ENCODE assay signal across 9 mouse cellular contexts in genomic region chr11:74529803-74530202, GRCm38 (mm10).
DNase-seq lines count a peak whose midpoint lies in the region; ATAC-seq and TF ChIP-seq lines count a peak whose summit lies in the region.
"Had no signal": no experiment of that assay in that cellular context is flagged by ENCODE, and none has a peak within 500 bp of the region (broad histone marks: within the 10 kb centered on the region; RNA-seq: fewer than 3 reads in every experiment).

No protein-coding gene starts in this region.

- no peak for TF ChIP-seq EP300 in heart, adult 2 months (IDR thresholded peaks at IDR 0.05; ENCODE audit: insufficient read depth, low read depth, low read length)

- H3K4me2 ChIP-seq in midbrain, embryonic 16.5 days (ENCODE audit: low read length): no peak overlapping the region
- H3K4me2 ChIP-seq: neural tube, embryonic 12.5 days had no signal

- intact Hi-C loops in heart, adult 2 months (cut with DNase I): no loop called here

- H3K27ac ChIP-seq in heart, adult 2 months: no peak overlapping the region
- H3K27ac ChIP-seq in midbrain, embryonic 10.5 days (replicated peaks): no peak overlapping the region
- H3K27ac ChIP-seq in midbrain, embryonic 16.5 days (ENCODE audit: low read length): no peak overlapping the region
- no peak overlapping the region for H3K27ac ChIP-seq in heart, embryonic 10.5 days
- H3K27ac ChIP-seq: neural tube, embryonic 12.5 days had no signal

- no peak for ATAC-seq in midbrain, embryonic 16.5 days

- no peaks in the 10 kb centered on the region for H3K9me3 ChIP-seq in midbrain, embryonic 10.5 days (replicated peaks)
- no peaks in the 10 kb centered on the region for H3K9me3 ChIP-seq in midbrain, embryonic 16.5 days (replicated peaks; ENCODE audit: control insufficient read depth, low read length, poor library complexity, severe bottlenecking)
- no peaks in the 10 kb centered on the region for H3K9me3 ChIP-seq in heart, embryonic 10.5 days
- H3K9me3 ChIP-seq: neural tube, embryonic 12.5 days had no signal

- peaks cover 5% of the 10 kb centered on the region for H3K4me1 ChIP-seq in heart, adult 2 months (ENCODE audit: control insufficient read depth, insufficient read depth, low read length)
- peaks cover 31% of the 10 kb centered on the region for H3K4me1 ChIP-seq in midbrain, embryonic 10.5 days
- peaks cover 3% of the 10 kb centered on the region; the same call in 1 of the 2 replicates for H3K4me1 ChIP-seq in midbrain, embryonic 16.5 days (ENCODE audit: control insufficient read depth, insufficient read depth, low read length)
- peaks cover 34% of the 10 kb centered on the region for H3K4me1 ChIP-seq in heart, embryonic 10.5 days

- no peak for TF ChIP-seq POLR2A in heart, adult 2 months (IDR thresholded peaks at IDR 0.05; ENCODE audit: insufficient read depth, low read depth, low read length)

- H3K4me3 ChIP-seq in heart, adult 2 months: no peak overlapping the region
- H3K4me3 ChIP-seq in midbrain, embryonic 10.5 days: no peak overlapping the region
- no peak overlapping the region for H3K4me3 ChIP-seq in midbrain, embryonic 16.5 days (ENCODE audit: low read depth, low read length)
- no peak overlapping the region for H3K4me3 ChIP-seq in heart, embryonic 10.5 days
- H3K4me3 ChIP-seq: neural tube, embryonic 12.5 days had no signal

- 79% methylated on average over 4 of the region's 4 CpGs for WGBS in heart, adult 2 months
- WGBS in midbrain, embryonic 10.5 days: 62% methylated on average over 4 of the region's 4 CpGs
- WGBS in midbrain, embryonic 16.5 days: 66% methylated on average over 4 of the region's 4 CpGs
- WGBS in heart, embryonic 10.5 days: 61% methylated on average over 4 of the region's 4 CpGs

- no peak overlapping the region for H3K9ac ChIP-seq in heart, adult 2 months (ENCODE audit: low read depth, low read length)
- H3K9ac ChIP-seq in midbrain, embryonic 16.5 days (ENCODE audit: low read depth, low read length): no peak overlapping the region
- H3K9ac ChIP-seq: neural tube, embryonic 12.5 days had no signal

- peak; percentile 55 for TF ChIP-seq CTCF in heart, adult 2 months (IDR thresholded peaks at IDR 0.05)

- H3K79me2 ChIP-seq in heart, adult 2 months (replicated peaks; ENCODE audit: control insufficient read depth, insufficient read depth, low read length): no peaks in the 10 kb centered on the region

- DNase-seq in heart, adult 2 months: no peak
- no peak for DNase-seq in heart, adult 9 months (ENCODE audit: low spot score in 2 of 2)
- peak; percentile 40 for DNase-seq in midbrain, embryonic 10.5 days (ENCODE audit: low spot score)
- peak; percentile 85 for DNase-seq in R1 (ENCODE audit: low read depth, low spot score)
- DNase-seq in lung, postnatal 14 days: peak; percentile 18
- no peak for DNase-seq in gastrocnemius, adult 8-10 months (ENCODE audit: low spot score in 2 of 2)
- no peak for DNase-seq in heart, embryonic 10.5 days (ENCODE audit: low spot score)

- H3K27me3 ChIP-seq in heart, adult 2 months (ENCODE audit: control insufficient read depth, insufficient read depth, low read length): no peaks in the 10 kb centered on the region
- H3K27me3 ChIP-seq in midbrain, embryonic 10.5 days (ENCODE audit: low read depth, poor library complexity, severe bottlenecking): peaks cover 38% of the 10 kb centered on the region
- no peaks in the 10 kb centered on the region for H3K27me3 ChIP-seq in midbrain, embryonic 16.5 days (ENCODE audit: control insufficient read depth, insufficient read depth, low read depth, low read length)
- H3K27me3 ChIP-seq in heart, embryonic 10.5 days (ENCODE audit: insufficient read depth, poor library complexity, severe bottlenecking): peaks cover 17% of the 10 kb centered on the region

- H3K36me3 ChIP-seq in heart, adult 2 months (ENCODE audit: control insufficient read depth, insufficient read depth, low read length): no peaks in the 10 kb centered on the region
- no peaks in the 10 kb centered on the region for H3K36me3 ChIP-seq in midbrain, embryonic 10.5 days
- no peaks in the 10 kb centered on the region for H3K36me3 ChIP-seq in midbrain, embryonic 16.5 days (ENCODE audit: control insufficient read depth, insufficient read depth, low read length)
- no peaks in the 10 kb centered on the region for H3K36me3 ChIP-seq in heart, embryonic 10.5 days
- H3K36me3 ChIP-seq: neural tube, embryonic 12.5 days had no signal

Comparison
In these comparisons a context has a peak if more than half of its experiments do, and no peak if none do; other contexts are left out.
1. DNase-seq: peak in midbrain, embryonic 10.5 days (single experiment), R1 (single experiment) and lung, postnatal 14 days (single experiment); none in heart, adult 2 months (0 of 2), heart, adult 9 months (0 of 2), gastrocnemius, adult 8-10 months (0 of 2) and heart, embryonic 10.5 days (single experiment).